Mouse (Mus musculus) induced T-regulatory cell, adult 2 months (primary cell): ENCODE data around the gene Casc3.

Experiments
- DNase-seq: peaks from one replicate; pipeline ENCODE4 v3.0.0-alpha.2; 2012; ENCODE audit warnings: low read depth

Casc3 gene

GRCm38 (mm10) chr11:98872040-98872439 is 67.3 kb downstream of the Casc3 start:
- DNase-seq, result no peak

- DNase-seq, result no peak
These were observed 69.2 kb downstream of the Casc3 start for GRCm38 (mm10) chr11:98873900-98874299.

GRCm38 (mm10) chr11:98877001-98877400 is 72.3 kb downstream of the Casc3 start:
- DNase-seq, result no peak
